Mouse (Mus musculus): ENCODE measurements around the gene Eif3g.

Gene Eif3g

DNA sequence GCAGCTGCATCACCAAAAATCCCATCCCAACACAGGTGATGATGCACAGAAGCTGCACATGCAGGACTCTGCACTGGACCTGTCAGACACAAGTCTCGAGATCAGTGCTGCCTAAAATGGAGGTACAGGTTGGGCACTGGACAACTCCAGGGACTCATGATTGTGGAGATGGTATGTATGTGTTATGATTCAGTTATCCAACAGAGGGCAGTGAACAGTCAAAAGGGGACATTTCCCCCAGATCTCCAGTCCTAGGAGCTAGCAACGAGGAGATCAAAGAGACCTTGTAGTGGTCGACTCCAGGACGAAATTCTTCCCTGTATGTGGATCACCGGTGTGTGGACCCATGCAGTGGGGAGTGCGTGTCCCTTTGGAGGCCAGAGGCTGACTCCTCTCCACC, 38.5 kb downstream of the Eif3g start:
- DNase-seq (ENCODE audit: low read depth, low spot score) = no peak

DNA sequence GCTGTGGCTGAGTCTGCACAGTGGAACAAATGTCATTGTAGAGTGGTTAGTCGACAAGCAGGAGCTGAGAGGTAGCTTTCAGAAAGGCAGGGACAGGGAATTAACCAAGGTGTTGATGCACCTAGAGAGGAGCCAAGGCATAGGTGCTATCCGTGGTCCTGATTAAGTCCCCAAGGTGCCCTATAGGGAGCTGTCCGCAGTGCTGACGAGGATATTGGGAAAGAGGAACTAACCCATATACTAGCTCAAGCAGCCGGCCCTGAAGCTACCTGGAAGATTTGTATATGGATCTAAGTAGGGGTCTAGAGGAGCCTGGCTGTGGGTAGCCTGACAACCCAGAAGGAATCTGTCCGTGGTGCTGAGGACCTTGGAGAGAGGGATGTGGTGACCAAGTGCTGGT, 41.3 kb downstream of the Eif3g start:
- no peak for DNase-seq (ENCODE audit: low read depth, low spot score)

DNA sequence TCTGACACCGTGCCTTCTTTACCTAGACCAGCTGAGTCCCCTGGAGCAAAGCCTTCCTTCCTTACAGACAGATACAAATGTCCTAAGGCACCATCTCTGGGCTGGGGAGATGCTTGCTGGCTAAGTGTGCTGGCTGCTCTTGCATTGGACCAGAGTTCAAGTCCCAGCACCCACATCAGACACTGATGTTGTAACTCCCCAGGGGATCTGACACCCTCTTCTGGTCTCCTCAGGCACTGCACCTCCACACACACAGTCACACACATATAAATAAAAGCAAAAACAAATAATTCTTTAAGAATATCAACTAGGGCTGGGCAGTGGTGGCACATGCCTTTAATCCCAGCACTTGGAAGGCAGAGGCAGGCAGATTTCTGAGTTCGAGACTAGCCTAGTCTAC, 48.2 kb downstream of the Eif3g start:
- no peak for DNase-seq (ENCODE audit: low read depth, low spot score)

Measured in skeletal muscle tissue, adult 2 months (tissue).